In the genomic region with DNA sequence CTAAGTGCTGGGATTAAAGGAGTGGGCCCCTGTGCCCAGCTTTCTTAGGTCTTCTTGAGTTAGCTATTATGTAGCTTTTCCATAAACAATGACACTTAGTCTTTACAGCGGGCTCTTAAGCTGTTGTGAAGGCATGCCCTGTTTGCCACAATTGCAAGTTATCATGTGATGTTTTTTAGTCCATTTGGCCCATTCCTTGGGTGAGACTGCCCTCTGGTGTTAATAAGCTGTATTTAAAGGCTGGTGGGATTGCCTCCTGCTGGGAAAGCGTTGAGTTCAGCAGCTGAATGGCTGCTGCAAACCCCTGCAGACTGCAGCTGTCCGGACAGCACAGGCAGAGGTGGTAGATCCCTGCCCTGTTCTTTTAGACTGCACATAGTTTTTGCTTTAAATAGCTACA, we compare ENCODE assay signal across 7 mouse cellular contexts. TPM values are rescaled to one million over a fixed set of nuclear protein-coding genes. Genes with fewer than 3 reads are reported as not detected.
DNase-seq lines count a peak whose midpoint lies in the region; ATAC-seq and TF ChIP-seq lines count a peak whose summit lies in the region.

No protein-coding gene starts in this region.

- H3K4me1 ChIP-seq in forebrain, embryonic 12.5 days: peaks cover 13% of the 10 kb centered on the region
- no peaks in the 10 kb centered on the region for H3K4me1 ChIP-seq in lung, embryonic 14.5 days (ENCODE audit: insufficient read depth)

- no peaks in the 10 kb centered on the region for H3K27me3 ChIP-seq in forebrain, embryonic 12.5 days
- H3K27me3 ChIP-seq in lung, embryonic 14.5 days (ENCODE audit: insufficient read depth, low read length): no peaks in the 10 kb centered on the region

- no peaks in the 10 kb centered on the region; the same call in 1 of the 2 replicates for H3K36me3 ChIP-seq in forebrain, embryonic 12.5 days (replicated peaks)
- H3K36me3 ChIP-seq in lung, embryonic 14.5 days (ENCODE audit: insufficient read depth): peaks cover 10% of the 10 kb centered on the region; the same call in 1 of the 2 replicates

- no peaks in the 10 kb centered on the region for H3K9me3 ChIP-seq in forebrain, embryonic 12.5 days
- no peaks in the 10 kb centered on the region for H3K9me3 ChIP-seq in lung, embryonic 14.5 days (ENCODE audit: low read depth, low read length)

- H3K27ac ChIP-seq in forebrain, embryonic 12.5 days: no peak overlapping the region
- no peak overlapping the region for H3K27ac ChIP-seq in lung, embryonic 14.5 days (ENCODE audit: low read depth)

- peak; percentile 62 for DNase-seq in MEL-GATA-1-ER (ENCODE audit: extremely low read depth, low read depth)
- peak; percentile 49 to 69 for DNase-seq in adrenal gland, postnatal 36 days
- DNase-seq in heart, postnatal 4 days: peak; percentile 82
- peak; percentile 75 to 89 for DNase-seq in layer of hippocampus, adult 18-20 months (ENCODE audit: low spot score in 2 of 2)
- peak; percentile 94 for DNase-seq in lung, embryonic 14.5 days
- DNase-seq in ovary, postnatal 14 days (ENCODE audit: low spot score): peak; percentile 73

- no peak overlapping the region for H3K9ac ChIP-seq in forebrain, embryonic 12.5 days
- H3K9ac ChIP-seq in lung, embryonic 14.5 days: no peak overlapping the region

- no peak overlapping the region for H3K4me3 ChIP-seq in forebrain, embryonic 12.5 days (replicated peaks)
- no peak overlapping the region for H3K4me3 ChIP-seq in lung, embryonic 14.5 days (ENCODE audit: low read depth, low read length)

- ATAC-seq in forebrain, embryonic 12.5 days (ENCODE audit: low FRiP score): peak; percentile 41; the same call in 1 of the 2 replicates
- peak; percentile 78 for ATAC-seq in lung, embryonic 14.5 days (ENCODE audit: insufficient read depth)

- peak; percentile 89 for TF ChIP-seq CTCF in lung, embryonic 14.5 days (IDR thresholded peaks at IDR 0.05; ENCODE audit: low read depth)

- WGBS in forebrain, embryonic 12.5 days: 7% methylated on average over 3 of the region's 3 CpGs
- 14% methylated on average over 3 of the region's 3 CpGs for WGBS in lung, embryonic 14.5 days

- no peak overlapping the region for H3K4me2 ChIP-seq in forebrain, embryonic 12.5 days
- no peak overlapping the region for H3K4me2 ChIP-seq in lung, embryonic 14.5 days

RNA-seq across cellular contexts. Expression of a gene that starts 17.9 kb away (rescaled TPM):
- total RNA-seq in adrenal gland, postnatal 36 days (2021): 10 to 100 TPM; 29.9 to 44.1 TPM
- 1.8 and 2.4 TPM in 2 replicates for polyA plus RNA-seq in forebrain, embryonic 12.5 days (2016; fragmentation: Nextera tagmentation; extraction: Ambion mirVana)
- total RNA-seq in heart, postnatal 4 days (2021): 10 to 100 TPM; 30.5 to 31.9 TPM
- total RNA-seq in layer of hippocampus, adult 18-20 months (2021): 10 to 100 TPM; 84.2 to 92.7 TPM
- polyA plus RNA-seq in lung, embryonic 14.5 days (2014; fragmentation: Nextera tagmentation; extraction: Ambion mirVana): 8.0 and 9.0 TPM in 2 replicates

RNA-seq across cellular contexts. Expression of a gene that starts 58.0 kb away (rescaled TPM):
- total RNA-seq in adrenal gland, postnatal 36 days (2021): 1 to 10 TPM; 2.9 to 3.4 TPM
- polyA plus RNA-seq in forebrain, embryonic 12.5 days (2016; fragmentation: Nextera tagmentation; extraction: Ambion mirVana): 5.1 and 5.4 TPM in 2 replicates
- 1 to 10 TPM; 4.9 to 5.4 TPM for total RNA-seq in heart, postnatal 4 days (2021)
- 1 to 10 TPM; 3.6 to 3.9 TPM for total RNA-seq in layer of hippocampus, adult 18-20 months (2021)
- polyA plus RNA-seq in lung, embryonic 14.5 days (2014; fragmentation: Nextera tagmentation; extraction: Ambion mirVana): 2.7 and 3.9 TPM in 2 replicates
